Mouse (Mus musculus): ENCODE measurements around the gene Nos1ap.

The Nos1ap gene

GRCm38 (mm10) chr1:170459896-170460602 is 129.6 kb downstream of the Nos1ap start:
- DNase-seq (ENCODE audit: low spot score), result no peak

- DNase-seq (ENCODE audit: low spot score), result peak; percentile 73
These were observed 132.0 kb downstream of the Nos1ap start for GRCm38 (mm10) chr1:170457673-170458072.

DNA sequence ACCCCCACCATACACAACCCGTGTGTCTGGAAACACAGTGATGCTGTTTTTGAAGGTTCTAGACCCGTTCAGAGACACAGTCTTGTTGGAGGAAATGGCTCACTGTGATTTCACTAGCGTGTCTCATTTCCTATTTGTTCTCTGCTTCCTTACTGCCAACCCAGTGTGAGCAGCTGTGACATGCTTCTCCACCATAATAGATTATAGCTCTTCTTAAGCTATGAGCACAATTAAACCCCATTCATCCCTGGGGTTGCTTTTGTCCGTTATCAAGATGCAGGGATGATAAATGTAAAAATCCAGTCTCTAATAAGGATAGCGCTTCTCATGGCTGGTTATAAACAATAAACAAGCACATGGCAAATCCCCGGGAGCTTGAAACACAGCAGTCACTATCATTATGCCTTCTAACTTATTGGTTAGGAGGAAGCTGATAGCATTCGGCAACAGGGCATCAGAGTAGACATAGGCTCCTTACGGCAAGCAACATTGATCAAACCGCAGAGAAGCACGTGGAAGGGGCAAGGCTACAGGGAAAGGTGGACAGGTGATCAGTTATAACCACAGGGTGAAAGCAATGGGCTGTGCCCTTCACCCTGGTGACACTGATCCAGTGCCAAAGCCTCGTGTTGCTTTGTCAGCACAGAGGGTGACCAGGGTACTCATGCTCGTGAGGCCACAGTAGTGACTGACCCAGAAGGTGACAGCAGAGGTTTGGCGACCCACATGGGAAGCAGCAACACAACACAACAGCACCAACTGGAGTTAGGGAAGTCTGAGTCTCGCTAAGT is 133.6 kb downstream of the Nos1ap start:
- DNase-seq (ENCODE audit: low spot score), result no peak

- no peak for DNase-seq (ENCODE audit: low spot score)
These were observed 134.3 kb downstream of the Nos1ap start for GRCm38 (mm10) chr1:170455387-170455786.

DNA sequence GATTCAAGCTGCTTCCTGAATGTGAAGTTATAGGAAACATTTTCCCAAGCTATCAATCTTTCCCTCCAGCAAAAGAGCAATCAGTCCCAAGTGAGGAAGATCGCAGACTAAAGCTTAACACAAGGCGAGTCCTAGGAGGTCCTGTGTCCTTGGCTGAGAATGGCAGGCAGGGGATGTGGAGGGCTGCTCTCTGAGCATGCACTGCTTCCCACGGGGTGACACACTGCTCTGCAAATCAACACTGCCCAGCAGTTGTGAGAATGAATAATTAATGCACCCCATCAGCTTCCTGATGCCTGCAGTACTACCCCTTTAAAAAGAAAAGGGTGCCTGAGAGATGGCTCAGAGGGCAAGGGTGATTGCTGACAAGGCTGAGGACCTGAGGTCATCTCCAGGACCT is 136.2 kb downstream of the Nos1ap start:
- DNase-seq (ENCODE audit: low spot score), result no peak

DNA sequence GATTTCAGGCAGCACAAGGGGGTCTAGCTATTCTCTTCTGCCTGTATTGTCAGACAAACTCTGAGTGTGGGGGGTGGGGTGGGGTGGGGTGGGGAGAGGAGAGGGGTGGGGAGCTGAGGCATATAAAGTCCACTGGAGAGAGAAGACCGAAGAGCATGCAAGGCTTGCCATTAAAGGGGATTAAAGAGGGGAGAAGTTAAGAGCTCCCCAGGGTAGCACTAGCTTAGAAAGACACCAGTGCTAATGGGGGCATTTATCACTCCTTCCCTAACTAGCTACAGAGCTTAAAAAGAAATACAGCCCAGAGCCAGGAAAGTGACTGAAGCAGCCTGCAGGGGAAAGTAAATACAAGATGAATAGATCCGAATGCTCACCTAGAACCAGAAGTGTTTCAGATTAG is 141.4 kb downstream of the Nos1ap start:
- DNase-seq (ENCODE audit: low spot score), result no peak

DNA sequence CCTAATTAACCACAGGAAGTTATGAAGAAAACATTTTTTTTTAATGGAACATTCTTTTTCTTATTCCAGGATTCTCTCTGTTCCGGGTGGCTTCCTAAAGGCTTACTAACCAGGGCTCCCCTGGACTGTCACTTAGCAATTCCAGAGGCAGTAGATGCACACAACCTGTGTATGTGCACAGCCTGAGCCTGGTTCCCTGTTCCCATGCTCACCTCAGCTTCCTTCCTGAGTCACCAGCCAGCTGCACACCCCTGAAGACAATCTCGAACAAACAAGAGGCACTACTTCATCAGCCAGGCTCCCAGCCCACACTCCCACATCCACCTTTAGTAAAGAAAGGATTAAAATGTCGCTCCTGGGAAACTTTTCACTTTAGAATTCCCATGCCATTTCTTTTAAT is 144.2 kb downstream of the Nos1ap start:
- no peak for DNase-seq (ENCODE audit: low spot score)

- DNase-seq (ENCODE audit: low spot score), result no peak
These were observed 149.3 kb downstream of the Nos1ap start for GRCm38 (mm10) chr1:170440367-170440766.

- no peak for DNase-seq (ENCODE audit: low spot score)
These were observed 151.1 kb downstream of the Nos1ap start for GRCm38 (mm10) chr1:170438471-170439151.

DNA sequence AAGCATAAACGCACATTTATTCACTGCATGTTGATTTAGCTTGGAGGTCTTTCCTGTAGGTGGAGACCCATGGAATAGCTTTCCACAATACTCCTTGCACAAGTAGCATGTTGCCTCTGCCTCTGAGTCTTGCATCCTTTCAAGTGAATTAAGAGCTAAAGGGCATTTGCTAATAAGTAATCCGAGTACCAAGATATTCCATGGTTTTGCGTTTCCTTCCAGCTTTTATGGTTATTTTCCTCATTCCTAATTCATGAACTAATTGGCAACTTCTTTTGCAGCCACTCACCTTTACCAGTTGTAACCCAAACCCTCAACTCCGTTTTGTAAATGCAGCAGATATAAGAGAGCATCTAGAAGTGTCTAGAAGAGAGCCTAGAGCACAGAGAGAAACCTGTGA is 155.5 kb downstream of the Nos1ap start:
- no peak for DNase-seq (ENCODE audit: low spot score)

DNA sequence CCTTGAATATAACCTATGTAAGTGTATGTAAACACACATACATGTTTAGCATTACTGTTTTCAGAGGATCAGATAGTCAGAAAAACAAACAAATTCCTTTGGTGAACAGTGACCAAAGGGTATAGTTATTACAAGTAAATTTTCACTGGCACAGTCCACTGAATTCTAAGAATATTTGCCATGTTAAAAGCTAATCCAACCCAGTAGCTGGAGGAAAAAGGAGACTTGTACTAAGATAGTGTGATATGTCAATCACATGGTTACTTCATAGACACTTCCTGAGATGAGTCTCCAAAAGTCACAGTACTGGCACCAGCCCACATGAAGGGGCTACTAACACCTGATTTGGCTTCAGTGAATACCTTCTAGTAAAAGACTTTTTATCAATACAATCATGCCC is 156.0 kb downstream of the Nos1ap start:
- DNase-seq (ENCODE audit: low spot score), result no peak

GRCm38 (mm10) chr1:170432288-170432687 is 157.4 kb downstream of the Nos1ap start:
- no peak for DNase-seq (ENCODE audit: low spot score)

DNA sequence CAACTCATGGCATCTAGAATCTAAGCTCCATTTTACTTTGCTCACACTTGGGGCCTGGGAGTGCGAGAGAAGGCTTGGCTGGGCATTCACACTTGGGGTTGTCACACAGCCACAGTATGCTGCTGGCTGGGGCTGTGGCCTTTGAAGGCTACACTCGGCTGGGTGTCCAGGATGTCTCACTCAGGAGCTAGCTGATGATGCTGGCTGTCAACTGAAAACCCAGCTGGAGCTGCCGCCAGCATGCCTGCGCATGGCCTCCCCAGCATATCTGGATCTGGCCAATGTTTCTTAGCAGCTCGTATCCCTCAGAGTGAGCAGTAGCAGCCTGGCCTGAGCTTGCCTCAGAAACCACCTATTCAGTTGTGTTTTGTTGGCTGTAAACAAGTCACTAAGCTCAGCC is 158.3 kb downstream of the Nos1ap start:
- no peak for DNase-seq (ENCODE audit: low spot score)

DNA sequence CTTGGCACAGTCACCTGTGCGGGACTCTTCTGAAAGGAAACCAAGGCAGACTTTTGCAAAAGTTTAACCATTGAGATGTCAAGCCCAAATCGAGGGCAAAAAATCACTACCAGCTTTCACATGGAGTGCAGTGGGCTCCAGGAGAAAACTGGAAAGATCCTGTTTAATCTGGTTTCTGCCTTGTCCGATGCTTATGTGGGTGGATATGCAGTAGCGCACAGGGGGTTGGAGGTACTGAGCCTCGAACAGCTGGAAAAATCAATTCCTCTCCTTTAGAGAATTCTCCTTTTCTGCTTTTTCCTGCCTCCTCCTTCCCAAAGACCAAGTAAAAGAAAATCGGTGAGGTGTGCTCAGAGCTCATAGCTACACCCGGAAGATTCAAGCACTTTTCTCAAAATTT is 159.0 kb downstream of the Nos1ap start:
- no peak for DNase-seq (ENCODE audit: low spot score)

DNA sequence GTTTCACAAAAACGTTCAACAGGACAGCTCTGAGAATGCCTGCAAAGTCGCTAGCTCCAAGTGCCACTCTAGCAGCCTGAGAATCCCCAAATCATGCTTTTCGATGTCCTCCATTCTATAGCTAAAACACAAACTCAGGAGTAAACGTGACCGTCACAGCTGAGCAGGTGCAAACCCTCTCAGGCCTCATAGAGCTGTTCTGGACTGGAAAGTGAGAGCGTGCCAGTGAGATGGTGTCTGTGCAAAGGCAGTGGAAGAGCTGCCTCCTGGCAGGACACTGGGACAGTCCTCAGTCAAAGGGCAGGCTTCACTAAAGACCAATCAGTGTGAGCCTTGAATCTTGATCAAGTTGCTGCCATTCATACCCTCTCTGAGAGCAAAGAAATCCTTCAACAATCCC is 160.0 kb downstream of the Nos1ap start:
- no peak for DNase-seq (ENCODE audit: low spot score)

GRCm38 (mm10) chr1:170428141-170428540 is 161.5 kb downstream of the Nos1ap start:
- no peak for DNase-seq (ENCODE audit: low spot score)

DNA sequence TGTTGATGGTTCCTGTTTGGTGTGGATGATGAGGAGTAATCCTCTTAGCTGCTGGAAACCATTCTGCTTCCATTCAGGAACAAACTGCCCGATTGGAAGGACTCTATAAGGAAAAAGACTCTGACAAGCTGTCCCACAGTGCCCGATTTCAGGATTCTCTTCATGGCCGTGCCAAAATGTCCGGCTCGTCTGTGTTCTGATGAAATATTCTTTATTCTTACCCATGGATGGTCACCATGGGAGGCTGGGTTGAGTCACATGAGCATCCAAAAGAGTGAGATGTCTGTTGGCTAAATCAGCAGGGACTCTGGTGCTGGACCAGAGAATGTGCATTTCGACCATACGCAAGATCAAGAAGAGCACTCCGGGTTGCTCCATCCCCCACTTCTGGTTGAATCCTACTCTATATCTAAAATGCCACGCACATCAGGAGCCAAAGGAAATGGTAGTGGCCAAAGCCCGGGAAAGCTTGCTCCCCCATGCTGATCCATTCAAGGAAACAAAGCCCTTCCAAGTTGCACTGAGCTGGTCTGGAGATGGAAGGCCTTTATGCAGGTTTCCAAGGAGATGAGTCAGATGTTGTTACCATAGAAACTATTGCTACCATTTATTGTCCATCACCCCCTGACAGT is 165.3 kb downstream of the Nos1ap start:
- DNase-seq (ENCODE audit: low spot score), result no peak

DNA sequence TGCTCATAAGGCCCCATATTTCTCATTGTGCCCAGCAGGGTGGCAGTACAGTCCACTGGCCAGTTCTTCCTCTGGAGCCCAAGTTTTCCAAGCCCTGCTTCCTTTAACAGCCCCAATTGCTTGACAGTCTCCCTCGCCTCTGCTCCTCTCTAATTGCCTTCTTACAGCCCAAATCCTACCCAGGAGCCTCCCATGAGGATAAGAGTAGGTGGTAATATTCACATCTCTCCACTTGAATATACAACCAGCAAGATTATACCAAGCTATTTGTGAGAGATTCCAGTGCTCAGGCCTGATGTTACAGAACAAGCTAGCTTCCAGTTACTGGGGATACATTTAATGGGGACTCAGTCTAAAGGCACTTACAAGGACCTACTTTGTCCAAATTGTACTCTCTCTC is 166.6 kb downstream of the Nos1ap start:
- DNase-seq (ENCODE audit: low spot score), result no peak

GRCm38 (mm10) chr1:170422188-170422587 is 167.5 kb downstream of the Nos1ap start:
- DNase-seq (ENCODE audit: low spot score), result no peak

- no peak for DNase-seq (ENCODE audit: low spot score)
These were observed 169.7 kb downstream of the Nos1ap start for GRCm38 (mm10) chr1:170419961-170420360.

DNA sequence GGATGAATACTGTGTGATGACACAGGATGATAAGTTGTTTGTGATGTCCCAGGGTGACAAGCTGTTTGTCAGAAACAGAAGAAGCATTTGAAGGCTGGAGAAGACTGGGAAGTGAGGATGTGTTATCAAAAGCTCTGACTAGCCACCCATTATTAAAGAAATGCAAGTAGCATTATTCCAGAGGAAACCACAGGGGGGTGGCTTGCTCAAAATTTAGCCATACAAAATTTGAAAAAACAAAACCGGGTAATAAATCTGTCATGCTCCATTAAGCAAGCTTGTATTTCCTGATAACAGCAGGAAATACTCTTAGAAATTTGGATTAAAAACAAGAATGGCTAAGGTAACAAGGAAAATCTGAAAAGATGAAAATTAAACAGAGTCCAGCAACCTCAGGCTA is 171.5 kb downstream of the Nos1ap start:
- no peak for DNase-seq (ENCODE audit: low spot score)

DNA sequence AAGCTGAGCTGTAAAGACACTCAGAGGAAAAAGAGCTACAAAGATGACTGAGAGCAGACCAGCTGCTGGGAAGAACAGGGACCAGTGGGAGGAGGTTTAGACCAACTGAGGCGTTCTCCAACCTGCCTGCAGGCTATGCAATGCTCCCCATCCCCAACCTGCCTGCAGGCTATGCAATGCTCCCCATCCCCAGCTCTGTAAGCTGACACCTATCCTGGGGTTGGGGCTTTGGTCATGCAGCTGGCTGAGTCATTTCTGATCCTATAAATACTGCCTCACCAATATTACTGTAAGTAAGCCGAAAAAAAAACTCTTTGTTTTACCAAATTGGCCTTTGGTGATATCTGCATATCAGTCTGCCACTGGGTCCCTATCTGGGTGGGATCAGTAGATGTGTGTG is 172.7 kb downstream of the Nos1ap start:
- no peak for DNase-seq (ENCODE audit: low spot score)

DNA sequence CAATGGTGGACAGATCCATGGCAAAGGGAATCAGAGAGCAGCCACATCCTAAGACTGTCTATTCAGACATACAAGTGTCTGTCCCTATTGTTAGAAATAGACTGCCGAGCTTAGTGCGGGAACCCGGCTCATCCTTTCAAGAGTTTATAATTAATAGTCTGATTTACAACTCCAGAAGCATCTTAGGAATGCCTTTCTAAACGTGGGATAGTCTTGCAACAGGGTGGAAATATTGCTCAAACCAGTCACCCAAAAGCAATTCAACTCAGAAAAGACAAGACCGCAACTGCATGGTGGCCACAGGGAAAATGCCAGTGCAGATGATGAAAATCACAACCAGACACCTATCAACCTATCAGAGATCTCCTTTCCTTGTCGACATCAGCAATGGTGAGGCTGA is 173.5 kb downstream of the Nos1ap start:
- no peak for DNase-seq (ENCODE audit: low spot score)
